Mouse (Mus musculus) hindbrain, embryonic 14.5 days (tissue): Measurements from ENCODE around the gene Ykt6. TPM values are rescaled to one million over a fixed set of nuclear protein-coding genes. Genes with fewer than 3 reads are reported as not detected.
"Not testable (repeated sequence)": the region's sequence is repeated elsewhere in the genome, so short reads cannot be mapped to it uniquely, and the experiment has no call there.

ENCODE experiments used
- ATAC-seq: fragments of 200-750 bp; cut with Nextera tagmentation; 2 replicates; pipeline ENCODE4 v1.8.0; 2017; ENCODE audit warnings: moderate number of reproducible peaks, mild to moderate bottlenecking, moderate TSS enrichment, moderate library complexity; ENCODE audit not compliant: low FRiP score
- DNase-seq: peaks from one replicate; pipeline ENCODE4 v3.0.0-alpha.2; 2015; ENCODE audit warnings: low spot score
- H3K27ac ChIP-seq: fragments of 300-500 bp; sonication (generic); 2 replicates; pipeline ENCODE4 v1.5.1; 2014; ENCODE audit warnings: mild to moderate bottlenecking, moderate library complexity
- H3K27me3 ChIP-seq: fragments of 300-500 bp; sonication (generic); 2 replicates; pipeline ENCODE4 v1.6.1; 2014; ENCODE audit warnings: mild to moderate bottlenecking, low read length, mixed read lengths; ENCODE audit not compliant: control insufficient read depth, insufficient read depth
- H3K36me3 ChIP-seq: fragments of 300-500 bp; sonication (generic); replicated peaks from 2 replicates; pipeline ENCODE4 v1.6.1; 2014; ENCODE audit not compliant: control insufficient read depth, insufficient read depth
- H3K4me1 ChIP-seq: fragments of 300-500 bp; sonication (generic); replicated peaks from 2 replicates; pipeline ENCODE4 v1.6.1; 2014; ENCODE audit warnings: antibody characterized with exemption, low read length, mixed read lengths; ENCODE audit not compliant: control insufficient read depth, insufficient read depth
- H3K4me2 ChIP-seq: fragments of 300-500 bp; sonication (generic); replicated peaks from 2 replicates; pipeline ENCODE4 v1.6.1; 2014; ENCODE audit warnings: mild to moderate bottlenecking, moderate library complexity
- H3K4me3 ChIP-seq: fragments of 300-500 bp; sonication (generic); replicated peaks from 2 replicates; pipeline ENCODE4 v1.5.1; 2014; ENCODE audit warnings: mild to moderate bottlenecking, low read length
- H3K9ac ChIP-seq: fragments of 300-500 bp; sonication (generic); 2 replicates; pipeline ENCODE4 v1.6.1; 2014
- H3K9me3 ChIP-seq: fragments of 300-500 bp; sonication (generic); 2 replicates; pipeline ENCODE4 v1.6.1; 2016; ENCODE audit warnings: low read length; ENCODE audit not compliant: control insufficient read depth
- WGBS: fragments of 180-500 bp; shearing (Covaris S2); extraction: QIAGEN DNeasy Blood & Tissue Kit; methylation state at CpG from one replicate; pipeline ENCODE4 v1.1.7; 2014; 5-methylcytosine and 5-hydroxymethylcytosine counted together
- polyA plus RNA-seq: library from polyadenylated mRNA; unstranded; fragments of >200 nt; fragmentation: Nextera tagmentation; extraction: Ambion mirVana; gene quantifications from 2 replicates; pipeline ENCODE4 v1.2.1, GENCODE M21; 2014

The Ykt6 gene
- polyA plus RNA-seq, 1 experiment from 2014 or later, result 39.9 TPM

- WGBS, result 74% methylated on average over 8 of the region's 8 CpGs
- Histone ChIP-seq H3K27ac (no peak overlapping the region), H3K9me3 (no peaks in the 10 kb centered on the region), H3K4me3 (no peak overlapping the region), H3K4me1 (no peaks in the 10 kb centered on the region), H3K4me2 (no peak overlapping the region), H3K27me3 (no peaks in the 10 kb centered on the region), H3K9ac (no peak overlapping the region), H3K36me3 (no peaks in the 10 kb centered on the region)
- no peak for ATAC-seq
- DNase-seq, result no peak
Observed at GRCm38 (mm10) chr11:5916178-5916548, 39.3 kb upstream of the Ykt6 start.

GRCm38 (mm10) chr11:5918111-5918510 lies 37.4 kb upstream of the Ykt6 start:
- Histone ChIP-seq H3K9me3 (no peaks in the 10 kb centered on the region), H3K4me3 (no peak overlapping the region), H3K27ac (no peak overlapping the region), H3K9ac (no peak overlapping the region), H3K4me1 (no peaks in the 10 kb centered on the region), H3K36me3 (no peaks in the 10 kb centered on the region), H3K4me2 (no peak overlapping the region), H3K27me3 (no peaks in the 10 kb centered on the region)
- ATAC-seq (no peak), DNase-seq (no peak)
- 89% methylated on average over 2 of the region's 2 CpGs for WGBS

GRCm38 (mm10) chr11:5919606-5920005 lies 35.9 kb upstream of the Ykt6 start:
- Histone ChIP-seq H3K4me2 (no peak overlapping the region), H3K36me3 (no peaks in the 10 kb centered on the region), H3K9ac (no peak overlapping the region), H3K4me1 (no peaks in the 10 kb centered on the region), H3K27ac (no peak overlapping the region), H3K4me3 (no peak overlapping the region), H3K27me3 (no peaks in the 10 kb centered on the region), H3K9me3 (no peaks in the 10 kb centered on the region)
- DNase-seq, result no peak
- ATAC-seq, result no peak
- WGBS, result 95% methylated on average over 4 of the region's 4 CpGs

GRCm38 (mm10) chr11:5920323-5920960 lies 35.1 kb upstream of the Ykt6 start:
- Histone ChIP-seq H3K27ac (no peak overlapping the region), H3K9ac (no peak overlapping the region), H3K4me3 (no peak overlapping the region), H3K36me3 (no peaks in the 10 kb centered on the region), H3K4me2 (no peak overlapping the region), H3K27me3 (no peaks in the 10 kb centered on the region), H3K9me3 (no peaks in the 10 kb centered on the region), H3K4me1 (no peaks in the 10 kb centered on the region)
- no peak for DNase-seq
- no peak for ATAC-seq
- WGBS, result 35% methylated on average over 17 of the region's 17 CpGs

GRCm38 (mm10) chr11:5924699-5925098 lies 30.8 kb upstream of the Ykt6 start:
- H3K27me3 ChIP-seq, result no peaks in the 10 kb centered on the region
- H3K9me3 ChIP-seq, result no peaks in the 10 kb centered on the region
- H3K4me2 ChIP-seq, result no peak overlapping the region
- no peak overlapping the region for H3K27ac ChIP-seq
- H3K9ac ChIP-seq, result no peak overlapping the region
- no peaks in the 10 kb centered on the region for H3K36me3 ChIP-seq
- DNase-seq (no peak), ATAC-seq (no peak)
- H3K4me3 ChIP-seq, result no peak overlapping the region
- no peaks in the 10 kb centered on the region for H3K4me1 ChIP-seq
- 65% methylated on average over 8 of the region's 8 CpGs for WGBS

- H3K27me3 ChIP-seq, result no peaks in the 10 kb centered on the region
- WGBS, result 79% methylated on average over 3 of the region's 3 CpGs
- H3K4me1 ChIP-seq, result no peaks in the 10 kb centered on the region
- no peak overlapping the region for H3K27ac ChIP-seq
- ATAC-seq, result no peak
- no peak overlapping the region for H3K4me3 ChIP-seq
- H3K36me3 ChIP-seq, result no peaks in the 10 kb centered on the region
- no peak for DNase-seq
- H3K9me3 ChIP-seq, result no peaks in the 10 kb centered on the region
- H3K9ac ChIP-seq, result no peak overlapping the region
- H3K4me2 ChIP-seq, result no peak overlapping the region
Observed at GRCm38 (mm10) chr11:5926696-5927220, 28.7 kb upstream of the Ykt6 start.

- DNase-seq (no peak), ATAC-seq (no peak)
- Histone ChIP-seq H3K4me3 (no peak overlapping the region), H3K4me2 (no peak overlapping the region), H3K27me3 (no peaks in the 10 kb centered on the region), H3K9ac (no peak overlapping the region), H3K27ac (no peak overlapping the region), H3K36me3 (no peaks in the 10 kb centered on the region), H3K4me1 (no peaks in the 10 kb centered on the region), H3K9me3 (no peaks in the 10 kb centered on the region)
- WGBS, result 59% methylated on average over 1 of the region's 1 CpGs
Observed at GRCm38 (mm10) chr11:5930578-5930977, 24.9 kb upstream of the Ykt6 start.

GRCm38 (mm10) chr11:5931947-5932346 lies 23.5 kb upstream of the Ykt6 start:
- not testable (repeated sequence) for H3K4me2 ChIP-seq, H3K36me3 ChIP-seq, H3K9me3 ChIP-seq, H3K4me3 ChIP-seq, H3K9ac ChIP-seq, DNase-seq, H3K4me1 ChIP-seq, H3K27ac ChIP-seq, H3K27me3 ChIP-seq, ATAC-seq
- 97% methylated on average over 6 of the region's 6 CpGs for WGBS

GRCm38 (mm10) chr11:5934531-5934930 lies 21.0 kb upstream of the Ykt6 start:
- H3K27me3 ChIP-seq, H3K9me3 ChIP-seq, H3K4me2 ChIP-seq, H3K9ac ChIP-seq, H3K36me3 ChIP-seq, H3K27ac ChIP-seq, H3K4me3 ChIP-seq, H3K4me1 ChIP-seq, DNase-seq, ATAC-seq: not testable (repeated sequence)
- WGBS, result 98% methylated on average over 11 of the region's 11 CpGs

GRCm38 (mm10) chr11:5942966-5943365 lies 12.5 kb upstream of the Ykt6 start:
- ATAC-seq (no peak), DNase-seq (no peak)
- WGBS, result 52% methylated on average over 6 of the region's 6 CpGs
- Histone ChIP-seq H3K27ac (no peak overlapping the region), H3K27me3 (no peaks in the 10 kb centered on the region), H3K9ac (no peak overlapping the region), H3K4me1 (no peaks in the 10 kb centered on the region), H3K4me2 (no peak overlapping the region), H3K4me3 (no peak overlapping the region), H3K9me3 (no peaks in the 10 kb centered on the region), H3K36me3 (no peaks in the 10 kb centered on the region)
